Mouse (Mus musculus) hindbrain, embryonic 15.5 days (tissue): Measurements from ENCODE around the gene Tekt3. TPM values are rescaled to one million over a fixed set of nuclear protein-coding genes. Genes with fewer than 3 reads are reported as not detected.

Experiments used
- ATAC-seq: fragments of 200-750 bp; cut with Nextera tagmentation; 2 replicates; pipeline ENCODE4 v1.8.0; 2017; ENCODE audit warnings: low read depth, moderate number of reproducible peaks, moderate TSS enrichment; ENCODE audit not compliant: low FRiP score
- H3K27ac ChIP-seq: fragments of 300-500 bp; sonication (generic); replicated peaks from 2 replicates; pipeline ENCODE4 v1.5.1; 2015; ENCODE audit warnings: mild to moderate bottlenecking, inconsistent platforms
- H3K27me3 ChIP-seq: fragments of 300-500 bp; sonication (generic); 2 replicates; pipeline ENCODE4 v1.6.1; 2015; ENCODE audit warnings: control low read depth, inconsistent platforms
- H3K36me3 ChIP-seq: fragments of 300-500 bp; sonication (generic); 2 replicates; pipeline ENCODE4 v1.6.1; 2015; ENCODE audit warnings: control low read depth, inconsistent platforms
- H3K4me1 ChIP-seq: fragments of 300-500 bp; sonication (generic); replicated peaks from 2 replicates; pipeline ENCODE4 v1.6.1; 2015; ENCODE audit warnings: control low read depth, inconsistent platforms
- H3K4me2 ChIP-seq: fragments of 300-500 bp; sonication (generic); 2 replicates; pipeline ENCODE4 v1.6.1; 2015; ENCODE audit warnings: moderate library complexity, mild to moderate bottlenecking, inconsistent platforms
- H3K4me3 ChIP-seq: fragments of 300-500 bp; sonication (generic); 2 replicates; pipeline ENCODE4 v1.5.1; 2015; ENCODE audit warnings: mild to moderate bottlenecking, inconsistent platforms
- H3K9ac ChIP-seq: fragments of 300-500 bp; sonication (generic); 2 replicates; pipeline ENCODE4 v1.6.1; 2015; ENCODE audit warnings: inconsistent platforms
- H3K9me3 ChIP-seq: fragments of 300-500 bp; sonication (generic); 2 replicates; pipeline ENCODE4 v1.6.1; 2016; ENCODE audit warnings: control low read depth, inconsistent platforms
- WGBS: fragments of 180-500 bp; shearing (Covaris S2); methylation state at CpG from one replicate; pipeline ENCODE4 v1.1.7; 2015; 5-methylcytosine and 5-hydroxymethylcytosine counted together
- polyA plus RNA-seq: library from polyadenylated mRNA; unstranded; fragments of >200 nt; fragmentation: Nextera tagmentation; extraction: Ambion mirVana; gene quantifications from 2 replicates; pipeline ENCODE4 v1.2.1, GENCODE M21; 2015

Gene Tekt3
- polyA plus RNA-seq, 1 experiment from 2014 or later, result not detected

- Histone ChIP-seq H3K36me3 (no peaks in the 10 kb centered on the region), H3K27ac (no peak overlapping the region), H3K27me3 (no peaks in the 10 kb centered on the region), H3K4me3 (no peak overlapping the region), H3K9ac (no peak overlapping the region), H3K4me1 (no peaks in the 10 kb centered on the region), H3K9me3 (no peaks in the 10 kb centered on the region), H3K4me2 (no peak overlapping the region)
- no peak for ATAC-seq
- WGBS, result 85% methylated on average over 3 of the region's 3 CpGs
Observed at GRCm38 (mm10) chr11:63084536-63084935, 23.1 kb downstream of the Tekt3 start.

DNA sequence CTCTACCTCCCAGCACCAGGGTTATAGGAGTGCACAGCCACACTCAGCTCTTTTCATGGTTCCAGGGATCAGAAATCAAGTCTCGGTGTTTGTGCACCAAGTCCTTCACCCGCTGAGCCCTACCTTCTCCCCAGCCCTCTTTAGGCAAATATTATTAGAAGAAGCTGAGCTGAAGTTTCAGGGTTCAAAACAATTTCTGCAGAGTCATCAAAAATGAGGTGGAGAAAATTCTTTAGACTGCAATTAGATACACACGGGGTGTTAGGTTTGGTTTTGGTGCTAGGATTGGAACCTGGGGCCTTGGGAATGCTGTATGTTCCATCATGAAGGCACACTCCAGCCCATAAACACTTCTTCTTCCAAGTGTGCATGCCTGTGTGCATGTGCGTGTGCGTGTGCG lies 27.2 kb downstream of the Tekt3 start:
- WGBS, result 94% methylated on average over 6 of the region's 6 CpGs
- H3K27ac ChIP-seq, result no peak overlapping the region
- no peak overlapping the region for H3K4me3 ChIP-seq
- no peaks in the 10 kb centered on the region for H3K4me1 ChIP-seq
- no peaks in the 10 kb centered on the region for H3K36me3 ChIP-seq
- H3K4me2 ChIP-seq, result no peak overlapping the region
- no peak overlapping the region for H3K9ac ChIP-seq
- H3K9me3 ChIP-seq, result no peaks in the 10 kb centered on the region
- ATAC-seq, result no peak
- H3K27me3 ChIP-seq, result no peaks in the 10 kb centered on the region

DNA sequence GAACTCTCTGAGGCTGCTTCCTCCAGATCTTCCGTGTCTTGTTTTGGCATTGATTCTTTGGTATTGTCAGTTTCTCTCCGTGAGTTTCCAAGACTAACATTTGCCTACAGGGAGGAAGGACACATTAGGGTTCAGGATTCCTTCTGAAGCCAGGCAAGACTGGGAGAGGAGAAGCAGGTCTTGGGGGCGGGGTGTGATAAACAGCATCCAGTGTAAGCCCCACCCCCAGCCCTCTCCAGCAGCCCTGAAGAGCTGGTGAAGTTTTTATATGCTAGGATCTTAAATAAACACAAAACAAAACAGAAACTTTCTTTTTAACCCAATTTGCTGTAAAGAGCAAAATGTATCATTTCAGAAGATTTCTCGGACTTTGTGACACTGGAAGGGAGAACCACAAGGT lies 28.8 kb downstream of the Tekt3 start:
- H3K9me3 ChIP-seq, result no peaks in the 10 kb centered on the region
- H3K4me3 ChIP-seq, result no peak overlapping the region
- H3K9ac ChIP-seq, result no peak overlapping the region
- no peak overlapping the region for H3K4me2 ChIP-seq
- H3K4me1 ChIP-seq, result no peaks in the 10 kb centered on the region
- 57% methylated on average over 4 of the region's 4 CpGs for WGBS
- no peak overlapping the region for H3K27ac ChIP-seq
- no peaks in the 10 kb centered on the region for H3K36me3 ChIP-seq
- no peaks in the 10 kb centered on the region for H3K27me3 ChIP-seq
- no peak for ATAC-seq

GRCm38 (mm10) chr11:63090986-63091385 lies 29.5 kb downstream of the Tekt3 start:
- Histone ChIP-seq H3K9me3 (no peaks in the 10 kb centered on the region), H3K9ac (no peak overlapping the region), H3K27ac (no peak overlapping the region), H3K27me3 (no peaks in the 10 kb centered on the region), H3K4me3 (no peak overlapping the region), H3K4me2 (no peak overlapping the region), H3K4me1 (no peaks in the 10 kb centered on the region), H3K36me3 (no peaks in the 10 kb centered on the region)
- no peak for ATAC-seq
- WGBS, result 95% methylated on average over 6 of the region's 6 CpGs

DNA sequence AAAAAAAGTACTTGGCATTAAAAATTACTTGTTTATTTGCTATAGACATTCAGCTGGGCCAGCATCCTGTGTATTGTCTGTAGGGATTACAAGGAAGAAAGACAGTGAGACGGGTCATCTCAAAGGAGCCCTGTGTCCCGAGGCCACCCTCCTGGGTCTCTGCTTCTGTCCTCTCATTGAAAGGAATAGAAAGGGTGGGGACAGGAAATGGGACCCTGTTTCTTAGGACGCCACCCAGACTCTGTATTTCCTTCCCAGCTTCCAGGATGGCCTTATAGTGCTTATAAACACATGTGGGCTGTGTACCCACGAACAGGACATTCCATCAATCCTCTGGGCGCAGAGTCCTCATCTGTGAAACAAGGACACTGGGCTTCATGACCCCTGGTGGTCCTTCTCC lies 30.8 kb downstream of the Tekt3 start:
- Histone ChIP-seq H3K4me2 (no peak overlapping the region), H3K4me3 (no peak overlapping the region), H3K9ac (no peak overlapping the region), H3K36me3 (no peaks in the 10 kb centered on the region), H3K27me3 (no peaks in the 10 kb centered on the region), H3K4me1 (no peaks in the 10 kb centered on the region), H3K27ac (no peak overlapping the region), H3K9me3 (no peaks in the 10 kb centered on the region)
- WGBS, result 82% methylated on average over 5 of the region's 5 CpGs
- ATAC-seq, result no peak

GRCm38 (mm10) chr11:63093601-63094000 lies 32.1 kb downstream of the Tekt3 start:
- no peaks in the 10 kb centered on the region for H3K27me3 ChIP-seq
- H3K4me2 ChIP-seq, result no peak overlapping the region
- H3K9me3 ChIP-seq, result no peaks in the 10 kb centered on the region
- 77% methylated on average over 5 of the region's 5 CpGs for WGBS
- no peak for ATAC-seq
- no peaks in the 10 kb centered on the region for H3K36me3 ChIP-seq
- H3K27ac ChIP-seq, result no peak overlapping the region
- H3K9ac ChIP-seq, result no peak overlapping the region
- H3K4me1 ChIP-seq, result no peaks in the 10 kb centered on the region
- H3K4me3 ChIP-seq, result no peak overlapping the region

DNA sequence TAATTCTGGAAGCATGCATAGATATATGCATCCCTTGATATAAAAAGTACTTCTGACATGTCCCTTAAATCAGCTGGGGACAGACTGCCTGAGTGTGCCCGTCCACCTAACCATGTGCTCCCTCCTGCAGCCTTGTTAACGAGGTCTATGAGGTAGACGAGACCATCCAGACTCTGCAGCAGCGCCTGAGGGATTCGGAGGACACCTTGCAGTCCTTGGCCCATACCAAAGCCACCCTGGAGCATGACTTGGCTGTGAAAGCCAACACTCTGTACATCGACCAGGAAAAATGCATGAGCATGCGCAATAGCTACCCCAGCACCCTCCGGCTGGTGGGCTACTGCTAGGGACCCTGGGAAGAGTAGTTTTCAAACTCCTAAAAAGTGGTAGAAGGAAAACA lies 33.0 kb downstream of the Tekt3 start:
- Histone ChIP-seq H3K4me1 (no peaks in the 10 kb centered on the region), H3K4me3 (no peak overlapping the region), H3K9me3 (no peaks in the 10 kb centered on the region), H3K27ac (no peak overlapping the region), H3K4me2 (no peak overlapping the region), H3K9ac (no peak overlapping the region), H3K27me3 (no peaks in the 10 kb centered on the region), H3K36me3 (no peaks in the 10 kb centered on the region)
- 94% methylated on average over 8 of the region's 8 CpGs for WGBS
- no peak for ATAC-seq

DNA sequence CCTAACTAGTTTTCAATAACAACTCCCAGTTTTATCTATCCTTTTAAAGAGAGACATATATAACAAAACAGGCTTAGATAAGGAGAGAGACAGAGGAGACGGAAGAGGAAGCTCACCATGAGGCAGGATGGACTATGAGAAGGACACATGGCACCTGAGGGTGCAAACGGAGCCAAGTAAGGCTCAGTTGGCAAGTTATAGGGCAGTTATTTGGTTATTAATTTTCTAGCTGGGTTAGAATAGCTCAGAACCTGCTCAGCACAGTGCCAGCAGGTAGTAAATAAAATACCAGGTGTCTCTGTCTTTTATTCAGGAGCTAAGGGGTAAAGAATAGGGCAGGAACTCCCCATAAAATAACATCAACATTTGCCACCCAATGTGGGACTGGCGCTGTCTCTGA lies 36.6 kb downstream of the Tekt3 start:
- Histone ChIP-seq H3K9me3 (no peaks in the 10 kb centered on the region), H3K27ac (no peak overlapping the region), H3K4me2 (no peak overlapping the region), H3K36me3 (no peaks in the 10 kb centered on the region), H3K27me3 (no peaks in the 10 kb centered on the region), H3K9ac (no peak overlapping the region), H3K4me1 (no peaks in the 10 kb centered on the region), H3K4me3 (no peak overlapping the region)
- no peak for ATAC-seq
- 88% methylated on average over 3 of the region's 3 CpGs for WGBS

DNA sequence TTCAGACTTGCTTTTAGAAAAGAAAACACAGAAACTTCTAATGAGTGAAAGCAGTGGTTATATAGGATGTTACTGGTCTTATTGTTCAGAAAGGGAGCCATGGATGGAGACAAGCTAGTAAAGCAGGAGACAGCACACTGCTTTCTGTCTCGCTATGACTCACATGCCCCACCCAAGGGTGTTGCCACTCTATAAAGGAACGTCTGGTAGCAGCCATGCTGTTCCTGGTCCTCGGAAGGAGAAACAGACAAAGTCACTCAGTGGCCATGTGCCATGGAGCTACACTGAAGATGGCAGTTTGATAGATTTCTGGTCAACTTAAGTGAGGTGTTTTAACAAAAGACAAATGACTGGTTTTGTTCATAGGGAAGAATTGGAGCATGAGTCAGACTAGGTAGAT lies 37.9 kb downstream of the Tekt3 start:
- Histone ChIP-seq H3K9me3 (no peaks in the 10 kb centered on the region), H3K4me1 (no peaks in the 10 kb centered on the region), H3K27me3 (no peaks in the 10 kb centered on the region), H3K4me3 (no peak overlapping the region), H3K9ac (no peak overlapping the region), H3K36me3 (no peaks in the 10 kb centered on the region), H3K27ac (no peak overlapping the region), H3K4me2 (no peak overlapping the region)
- 78% methylated on average over 3 of the region's 3 CpGs for WGBS
- ATAC-seq, result no peak

DNA sequence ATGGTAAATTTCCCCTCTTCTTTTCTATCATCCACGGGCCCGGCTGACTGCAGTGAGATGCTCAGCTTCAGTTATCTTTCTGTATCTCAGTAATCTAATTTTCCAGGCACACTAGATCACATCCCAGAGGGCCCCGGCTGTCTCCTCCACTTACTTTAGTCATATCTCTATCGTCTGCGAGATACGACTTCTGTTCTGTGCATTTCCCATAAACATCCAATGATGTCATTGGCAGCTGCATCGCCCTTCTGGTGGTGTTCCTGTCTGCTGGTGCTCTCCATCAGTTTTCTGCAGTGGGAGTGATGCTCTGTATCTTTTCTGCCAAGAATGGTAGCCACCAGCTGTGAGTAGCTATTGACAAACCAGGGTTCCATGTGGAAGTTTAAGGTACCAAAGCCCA lies 41.8 kb downstream of the Tekt3 start:
- Histone ChIP-seq H3K9ac (no peak overlapping the region), H3K27me3 (no peaks in the 10 kb centered on the region), H3K9me3 (no peaks in the 10 kb centered on the region), H3K27ac (no peak overlapping the region), H3K36me3 (no peaks in the 10 kb centered on the region), H3K4me2 (no peak overlapping the region), H3K4me3 (no peak overlapping the region), H3K4me1 (no peaks in the 10 kb centered on the region)
- ATAC-seq, result no peak
- WGBS, result 85% methylated on average over 7 of the region's 7 CpGs

GRCm38 (mm10) chr11:63104026-63104425 lies 42.6 kb downstream of the Tekt3 start:
- H3K9me3 ChIP-seq, result no peaks in the 10 kb centered on the region
- H3K4me2 ChIP-seq, result no peak overlapping the region
- no peak overlapping the region for H3K27ac ChIP-seq
- WGBS, result 86% methylated on average over 2 of the region's 2 CpGs
- H3K4me3 ChIP-seq, result no peak overlapping the region
- H3K9ac ChIP-seq, result no peak overlapping the region
- no peaks in the 10 kb centered on the region for H3K27me3 ChIP-seq
- no peak for ATAC-seq
- no peaks in the 10 kb centered on the region for H3K4me1 ChIP-seq
- no peaks in the 10 kb centered on the region for H3K36me3 ChIP-seq

DNA sequence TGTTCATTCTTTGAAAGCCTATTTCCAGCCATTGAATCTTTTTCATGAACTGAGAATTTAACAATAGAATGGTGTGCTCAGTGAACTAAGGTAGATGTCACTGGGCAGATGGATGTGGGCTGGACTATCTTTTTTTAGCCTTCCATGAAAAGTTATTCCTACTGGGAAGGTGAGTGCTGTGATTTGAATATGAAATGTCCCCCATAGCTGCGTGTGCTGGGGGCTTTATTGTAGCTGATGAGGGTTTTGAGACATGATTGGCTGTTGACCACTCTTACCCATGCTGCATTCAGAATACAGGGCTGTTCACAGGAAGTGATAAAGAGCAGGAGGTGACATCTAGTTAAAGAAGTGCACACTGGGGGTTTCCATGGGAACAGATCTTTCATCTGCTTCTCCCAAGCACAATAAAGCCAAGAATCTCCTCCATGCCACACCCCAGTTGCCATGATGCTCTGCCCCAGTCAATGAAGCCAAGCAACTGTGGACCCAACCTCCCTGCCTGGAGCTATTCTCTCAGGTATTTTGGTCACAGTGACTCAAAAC lies 47.8 kb downstream of the Tekt3 start:
- H3K27ac ChIP-seq, result no peak overlapping the region
- H3K27me3 ChIP-seq, result no peaks in the 10 kb centered on the region
- H3K36me3 ChIP-seq, result no peaks in the 10 kb centered on the region
- no peak overlapping the region for H3K4me2 ChIP-seq
- H3K4me3 ChIP-seq, result no peak overlapping the region
- no peaks in the 10 kb centered on the region for H3K4me1 ChIP-seq
- H3K9ac ChIP-seq, result no peak overlapping the region
- no peak for ATAC-seq
- H3K9me3 ChIP-seq, result no peaks in the 10 kb centered on the region
- 38% methylated on average over 1 of the region's 1 CpGs for WGBS

GRCm38 (mm10) chr11:63110329-63110728 lies 48.9 kb downstream of the Tekt3 start:
- H3K9me3 ChIP-seq, result no peaks in the 10 kb centered on the region
- H3K27ac ChIP-seq, result no peak overlapping the region
- no peak for ATAC-seq
- H3K36me3 ChIP-seq, result no peaks in the 10 kb centered on the region
- no peak overlapping the region for H3K4me2 ChIP-seq
- H3K9ac ChIP-seq, result no peak overlapping the region
- H3K4me1 ChIP-seq, result no peaks in the 10 kb centered on the region
- 88% methylated on average over 3 of the region's 3 CpGs for WGBS
- no peak overlapping the region for H3K4me3 ChIP-seq
- no peaks in the 10 kb centered on the region for H3K27me3 ChIP-seq
